Mouse (Mus musculus): ENCODE results near the gene Aldh8a1.

The Aldh8a1 gene

GRCm38 (mm10) chr10:21376682-21377473 lies at the start of gene Aldh8a1:
TSS of gene Aldh8a1 (plus strand) at chr10:21377291.
- DNase-seq, result no peak

- DNase-seq, result peak; percentile 10
Observed at GRCm38 (mm10) chr10:21327605-21328135, 49.4 kb upstream of the Aldh8a1 start.

- DNase-seq, result no peak
Observed at GRCm38 (mm10) chr10:21334349-21335105, 42.6 kb upstream of the Aldh8a1 start.

DNA sequence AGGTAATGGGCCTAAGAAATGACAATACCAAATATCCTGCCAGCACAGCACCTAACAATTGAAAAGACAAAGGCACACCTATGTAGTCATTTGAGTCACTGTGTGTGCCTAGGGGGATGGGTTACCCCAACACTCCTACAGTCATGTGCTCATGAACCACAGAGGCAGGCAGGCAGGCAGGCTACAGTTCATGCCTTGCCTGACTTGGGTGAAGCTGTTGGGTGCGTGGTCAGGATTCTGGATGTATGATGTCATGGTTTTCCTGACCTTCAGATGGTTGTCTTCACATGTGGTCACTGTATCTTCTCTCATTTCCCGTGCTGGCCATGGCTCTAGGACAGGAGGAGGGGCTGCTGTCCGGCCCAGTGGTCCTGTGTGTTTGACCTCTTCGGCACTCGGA lies 41.6 kb upstream of the Aldh8a1 start:
- DNase-seq, result no peak

GRCm38 (mm10) chr10:21337191-21337590 lies 39.9 kb upstream of the Aldh8a1 start:
- peak; percentile 29 for DNase-seq

GRCm38 (mm10) chr10:21341706-21342105 lies 35.4 kb upstream of the Aldh8a1 start:
- no peak for DNase-seq

DNA sequence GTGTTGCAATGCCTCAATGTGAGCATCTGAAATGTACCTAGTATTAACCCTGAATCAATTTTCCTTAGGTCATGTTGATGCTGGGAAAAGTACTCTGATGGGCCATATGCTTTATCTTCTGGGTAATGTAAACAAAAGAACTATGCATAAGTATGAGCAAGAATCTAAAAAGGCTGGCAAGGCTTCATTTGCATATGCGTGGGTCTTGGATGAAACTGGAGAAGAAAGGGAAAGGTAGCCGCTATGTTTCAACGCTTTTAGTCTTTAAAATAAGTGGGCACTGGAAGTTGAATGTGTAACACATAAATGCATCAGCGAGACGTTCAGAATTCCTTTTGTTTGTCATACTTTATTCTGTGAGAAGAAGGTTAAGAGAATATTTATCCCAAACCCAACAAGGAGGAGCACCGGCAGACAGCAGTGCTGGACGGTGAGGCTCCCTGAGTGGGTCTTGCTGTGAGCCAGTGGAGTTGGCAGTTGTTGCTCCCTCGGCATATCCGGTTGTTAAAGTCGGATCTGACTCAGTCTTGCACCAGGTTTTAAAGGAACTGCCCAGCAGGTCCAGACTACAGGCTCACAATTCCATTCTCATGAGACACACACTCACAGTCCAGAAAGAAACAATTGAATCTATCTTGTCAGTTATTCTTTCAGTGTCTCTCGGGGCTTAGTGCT lies 34.6 kb upstream of the Aldh8a1 start:
- no peak for DNase-seq

DNA sequence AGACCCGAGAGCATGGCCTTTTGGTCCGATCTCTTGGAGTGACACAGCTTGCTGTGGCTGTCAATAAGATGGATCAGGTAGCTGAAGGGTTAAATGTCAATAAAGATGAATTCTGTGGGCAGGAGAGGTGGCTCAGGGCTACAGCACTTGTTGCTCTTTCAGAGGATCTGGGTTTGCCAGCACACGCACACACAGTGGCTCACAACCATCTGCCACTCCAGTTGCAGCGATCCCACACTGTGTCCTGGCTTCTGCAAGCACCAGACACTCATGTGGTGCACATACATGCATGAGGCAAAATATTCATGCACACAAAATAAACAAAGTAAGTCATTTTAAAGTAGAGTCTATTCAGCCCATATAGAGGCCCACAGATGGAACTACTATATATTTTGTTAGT lies 29.8 kb upstream of the Aldh8a1 start:
- DNase-seq, result no peak

DNA sequence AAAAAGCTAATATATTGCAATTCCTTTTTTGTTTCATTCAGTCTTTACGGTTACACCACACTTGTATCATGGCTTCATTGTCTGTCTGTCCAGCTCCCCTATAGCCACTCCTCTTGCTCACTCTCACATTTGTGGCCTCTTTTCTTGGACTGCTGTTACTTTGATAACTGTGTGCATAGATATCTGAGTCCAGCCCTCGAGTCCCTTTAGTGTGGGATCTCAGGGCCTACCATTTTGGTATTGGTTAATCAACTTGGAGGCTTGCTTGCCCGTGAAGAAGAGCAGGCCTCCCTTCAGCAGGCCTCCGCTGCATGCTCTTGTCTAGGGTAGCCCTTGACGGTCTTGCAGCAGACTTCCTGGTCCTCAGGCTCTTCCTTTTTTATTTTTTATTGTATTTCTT lies 27.6 kb upstream of the Aldh8a1 start:
- no peak for DNase-seq

DNA sequence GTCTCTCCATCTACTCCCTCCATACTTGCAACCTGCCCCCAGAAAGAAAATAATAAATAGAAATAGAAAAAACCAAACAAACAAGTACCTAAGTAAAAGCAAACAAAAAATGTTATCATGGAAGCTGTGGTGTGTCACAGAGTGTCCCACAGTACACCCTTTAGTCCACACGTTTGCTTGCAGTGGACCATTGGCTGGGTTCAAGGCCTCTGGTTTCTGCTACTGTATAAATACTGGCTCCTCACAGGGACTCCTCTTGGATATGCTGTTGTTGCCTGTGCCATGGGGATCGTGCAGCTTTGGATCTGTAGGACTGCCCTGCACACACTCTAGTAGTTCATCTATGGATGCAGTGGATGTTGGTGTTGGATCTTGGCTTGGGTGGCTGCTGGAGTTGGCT lies 27.1 kb upstream of the Aldh8a1 start:
- DNase-seq, result no peak

DNA sequence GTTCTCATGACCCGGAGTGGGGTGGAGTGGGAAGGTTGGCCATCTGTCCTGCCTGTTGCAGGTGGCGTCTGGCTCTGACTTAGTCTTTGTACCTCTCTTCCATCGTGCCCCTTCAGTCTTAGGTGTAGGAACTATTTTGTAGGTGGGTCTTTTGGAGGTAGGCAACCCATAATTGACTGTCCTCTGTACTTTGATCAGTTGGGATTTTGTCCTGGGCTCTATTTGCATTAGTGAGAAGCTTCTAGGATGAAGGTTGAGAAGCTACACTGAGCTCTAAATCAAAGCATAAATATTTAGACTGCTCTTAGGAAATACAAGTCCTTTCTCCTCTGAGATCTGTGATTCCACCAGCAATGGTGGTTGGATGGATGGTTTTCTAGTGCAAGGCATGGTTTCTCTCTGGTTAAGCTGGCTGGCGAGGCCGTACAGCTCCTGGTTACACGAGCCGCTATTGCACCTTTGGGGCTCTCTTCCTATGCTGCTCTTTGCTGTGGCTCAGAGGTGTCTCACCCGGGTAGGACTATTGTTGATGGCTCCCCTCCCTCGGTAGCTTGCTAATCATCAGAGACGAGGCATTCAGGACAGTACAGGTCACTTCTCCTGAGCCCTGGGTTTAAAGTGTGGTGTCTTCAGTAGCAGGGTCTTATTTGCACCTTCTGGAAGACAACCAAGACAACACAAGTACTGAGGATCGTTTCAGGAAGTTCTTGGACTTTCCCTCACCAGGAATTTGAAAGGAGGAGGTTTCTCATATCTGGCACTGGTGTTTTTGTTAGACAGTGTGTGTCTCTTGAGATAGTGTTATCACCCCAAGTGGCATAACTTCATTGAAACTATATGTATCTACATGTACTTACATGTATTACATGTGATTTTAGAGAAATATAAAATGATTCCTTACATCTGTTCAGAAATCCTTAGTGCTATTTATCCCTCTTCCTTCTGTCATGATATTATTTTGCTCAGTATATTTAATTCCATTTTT lies 26.3 kb upstream of the Aldh8a1 start:
- DNase-seq, result no peak

- no peak for DNase-seq
Observed at GRCm38 (mm10) chr10:21351766-21352165, 25.3 kb upstream of the Aldh8a1 start.

- no peak for DNase-seq
Observed at GRCm38 (mm10) chr10:21353890-21354289, 23.2 kb upstream of the Aldh8a1 start.

- no peak for DNase-seq
Observed at GRCm38 (mm10) chr10:21354506-21354905, 22.6 kb upstream of the Aldh8a1 start.

DNA sequence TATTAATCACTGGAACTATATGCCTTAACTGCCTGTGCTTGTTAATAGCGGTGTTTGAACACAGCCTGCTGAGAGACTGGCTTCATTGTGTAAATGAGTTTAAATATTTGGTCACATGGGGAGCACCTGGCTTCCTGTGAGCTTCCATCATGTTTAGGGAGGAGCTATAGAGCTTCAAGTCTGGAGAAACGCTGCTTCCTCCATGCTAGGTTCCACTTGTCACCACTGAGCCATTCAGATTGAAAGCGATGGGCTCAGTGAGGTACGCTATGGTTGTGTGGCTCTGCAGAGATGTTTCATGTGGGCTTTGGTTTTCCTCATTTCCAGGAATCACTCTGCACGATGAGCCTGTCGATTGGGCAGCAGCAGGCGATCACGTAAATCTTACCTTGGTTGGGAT lies 19.1 kb upstream of the Aldh8a1 start:
- no peak for DNase-seq

GRCm38 (mm10) chr10:21359086-21359485 lies 18.0 kb upstream of the Aldh8a1 start:
- DNase-seq, result no peak

- no peak for DNase-seq
Observed at GRCm38 (mm10) chr10:21361871-21362270, 15.2 kb upstream of the Aldh8a1 start.

- DNase-seq, result no peak
Observed at GRCm38 (mm10) chr10:21363297-21363696, 13.8 kb upstream of the Aldh8a1 start.

DNA sequence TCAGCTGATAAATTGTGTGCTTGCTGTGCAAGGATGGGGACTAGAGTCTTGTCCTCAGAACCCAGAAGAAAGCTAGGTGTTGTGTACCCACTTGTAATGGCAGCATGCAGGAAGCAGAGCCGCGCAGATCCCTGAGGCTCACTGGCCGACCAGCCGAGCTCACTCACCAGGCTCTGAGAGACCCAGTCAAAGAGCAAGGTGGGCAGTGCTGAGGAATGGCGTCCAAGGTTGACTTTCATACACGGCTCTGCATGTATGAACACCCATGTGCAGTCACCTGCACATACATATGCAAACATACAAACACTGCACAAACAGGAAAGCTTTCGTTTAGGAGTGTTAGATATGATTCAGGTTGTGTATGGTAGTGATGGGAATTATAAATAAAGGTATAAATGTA lies 12.1 kb upstream of the Aldh8a1 start:
- DNase-seq, result no peak

DNA sequence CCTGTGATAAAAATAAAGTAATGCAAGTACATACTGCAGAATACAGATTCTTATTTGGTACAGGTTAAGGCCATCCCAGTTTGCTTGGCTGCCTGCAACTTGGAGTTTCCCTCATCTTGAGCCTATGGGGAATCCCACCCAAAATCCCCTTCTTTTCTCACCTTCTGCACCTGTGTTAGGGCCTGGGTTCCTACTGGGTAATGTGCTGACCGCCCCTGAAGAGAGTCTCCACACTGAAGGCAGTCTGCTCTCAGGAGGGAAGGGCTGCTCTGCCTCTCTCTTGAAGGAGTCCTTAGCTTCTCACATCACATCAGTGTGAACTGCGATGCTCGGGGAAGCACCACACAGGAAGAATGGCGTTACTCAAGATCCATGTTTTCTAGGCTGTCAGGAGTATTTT lies 11.2 kb upstream of the Aldh8a1 start:
- no peak for DNase-seq

DNA sequence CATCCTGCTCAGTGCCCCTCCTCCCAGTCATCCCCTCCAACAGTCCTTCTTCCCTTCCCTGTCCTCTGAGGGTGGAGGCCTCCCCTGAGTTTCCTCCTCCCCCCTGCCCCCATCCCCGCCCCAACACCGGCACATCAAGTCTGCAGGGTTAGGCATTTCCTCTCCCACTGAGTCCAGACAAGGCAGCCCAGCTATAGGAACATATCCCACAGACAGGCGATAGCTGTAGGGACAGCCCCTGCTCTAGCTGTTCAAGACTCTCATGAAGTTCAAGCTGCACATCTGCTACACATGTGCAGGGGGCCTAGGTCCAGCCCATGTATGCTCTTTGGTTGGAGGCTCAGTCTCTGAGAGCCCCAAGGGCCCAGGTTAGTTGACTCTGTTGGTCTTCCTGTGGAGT lies 10.6 kb upstream of the Aldh8a1 start:
- DNase-seq, result no peak

DNA sequence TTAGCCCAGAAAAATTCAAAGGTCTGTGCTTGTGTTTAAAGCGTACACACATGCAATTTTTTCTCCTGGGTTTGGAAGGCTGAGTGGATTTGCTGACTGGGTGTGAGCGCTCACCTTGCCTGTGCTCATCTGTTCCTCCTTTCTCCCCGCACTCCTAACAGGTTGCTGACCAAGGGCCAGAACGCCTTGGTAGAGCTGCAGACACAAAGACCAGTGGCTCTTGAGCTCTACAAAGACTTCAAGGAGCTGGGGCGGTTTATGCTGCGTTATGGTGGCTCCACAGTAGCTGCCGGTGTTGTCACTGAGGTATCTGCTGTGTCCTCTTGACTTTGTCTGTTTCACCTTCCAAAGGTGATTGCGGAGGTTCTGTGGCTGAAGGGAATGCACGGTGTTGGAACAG lies 9.6 kb upstream of the Aldh8a1 start:
- DNase-seq, result no peak
